Mouse (Mus musculus): ENCODE results near the gene Psmd3.
A peak's percentile ranks its signal among the peaks of the same experiment; 100 is the strongest.
"Not testable (repeated sequence)": the region's sequence is repeated elsewhere in the genome, so short reads cannot be mapped to it uniquely, and the experiment has no call there.

Gene Psmd3

GRCm38 (mm10) chr11:98681786-98682745 is at the start of gene Psmd3:
Gene Psmd3, plus strand, starts transcription at chr11:98682554.
- DNase-seq (ENCODE audit: low spot score in 2 of 2), result peak; percentile 92 to 95

DNA sequence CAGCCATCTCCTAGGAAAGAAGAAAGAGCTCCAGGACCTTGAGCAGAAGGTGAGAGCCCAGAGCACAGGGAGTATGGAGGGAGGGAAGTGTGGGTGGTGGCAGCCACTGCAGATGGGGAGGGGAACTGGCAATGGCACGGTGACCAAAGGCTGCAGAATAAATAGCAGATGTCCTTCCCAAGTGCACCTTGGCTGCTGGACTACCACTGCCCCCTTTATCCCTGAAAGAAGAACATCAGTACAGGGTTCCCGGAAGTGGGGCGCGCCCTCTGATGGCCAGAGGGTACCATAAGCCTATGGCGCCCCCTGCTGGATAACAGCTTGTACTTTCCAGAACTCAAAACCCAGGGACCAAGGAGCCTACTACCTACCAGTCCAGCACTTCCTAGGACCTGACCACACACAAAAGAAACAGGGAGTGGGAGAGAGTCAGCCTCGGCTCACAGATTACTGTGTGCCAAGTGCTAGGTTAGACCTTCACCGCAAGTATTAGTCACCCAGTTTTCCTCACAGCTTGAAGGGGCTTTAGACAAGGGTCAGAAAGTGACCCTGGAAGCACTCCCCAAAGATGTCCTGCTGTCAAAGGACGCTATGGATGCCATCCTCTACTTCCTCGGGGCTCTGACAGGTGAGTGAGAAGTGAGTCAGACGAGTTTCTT is 46.9 kb upstream of the Psmd3 start:
- DNase-seq (ENCODE audit: low spot score in 2 of 2), result not testable (repeated sequence)

- DNase-seq (ENCODE audit: low spot score in 2 of 2), result no peak
These were observed 44.9 kb upstream of the Psmd3 start for GRCm38 (mm10) chr11:98637501-98637900.

GRCm38 (mm10) chr11:98640091-98640490 is 42.3 kb upstream of the Psmd3 start:
- DNase-seq (ENCODE audit: low spot score in 2 of 2), result no peak

DNA sequence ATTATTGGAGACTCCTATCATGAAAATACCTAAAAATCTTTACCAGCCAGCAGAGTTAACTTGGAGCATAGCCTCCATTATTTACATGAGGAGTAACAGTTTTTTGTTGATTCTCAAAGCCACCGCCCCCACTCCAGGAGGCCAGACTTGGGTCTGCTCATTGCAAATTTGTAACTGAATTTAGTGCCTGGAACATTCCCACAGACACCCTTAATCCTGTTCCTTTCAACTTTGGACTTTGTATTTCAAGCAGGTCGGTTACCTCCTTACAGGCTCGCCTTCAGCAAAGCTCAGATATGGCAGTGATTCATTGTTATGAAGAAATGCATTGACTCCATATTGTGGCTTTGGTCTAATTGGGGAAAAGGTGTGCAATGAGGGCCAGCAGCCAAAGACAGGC is 37.6 kb upstream of the Psmd3 start:
- DNase-seq (ENCODE audit: low spot score in 2 of 2), result no peak

- no peak for DNase-seq (ENCODE audit: low spot score in 2 of 2)
These were observed 36.4 kb upstream of the Psmd3 start for GRCm38 (mm10) chr11:98645946-98646345.

DNA sequence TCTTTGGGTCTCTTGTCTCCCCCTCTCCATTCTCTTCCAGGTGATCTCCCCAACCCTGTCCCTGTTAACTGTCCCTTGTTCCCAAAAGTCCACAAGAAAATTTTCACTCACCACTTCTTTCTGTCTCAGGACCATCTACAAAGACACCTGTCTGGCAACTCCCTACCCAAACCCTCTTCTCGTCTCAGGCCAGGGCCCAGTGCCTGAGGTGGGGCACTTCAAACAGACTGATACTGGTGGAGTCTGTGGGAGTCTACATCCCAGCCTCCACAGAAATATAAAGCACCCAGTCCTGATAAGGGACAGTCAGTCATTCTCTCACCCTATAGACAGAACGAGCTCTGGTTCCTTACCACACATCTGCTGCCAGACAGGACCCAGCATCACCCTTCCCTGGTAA is 35.9 kb upstream of the Psmd3 start, which contains the start of gene Gsdma2:
Gene Gsdma2, plus strand, starts transcription at position 301 of the 400 bp plus-strand sequence.
- DNase-seq (ENCODE audit: low spot score in 2 of 2), result no peak

- not testable (repeated sequence) for DNase-seq (ENCODE audit: low spot score in 2 of 2)
These were observed 27.3 kb upstream of the Psmd3 start for GRCm38 (mm10) chr11:98655076-98655475.

GRCm38 (mm10) chr11:98660517-98660916 is 21.8 kb upstream of the Psmd3 start:
- peak; percentile 28 to 32 for DNase-seq (ENCODE audit: low spot score in 2 of 2)

GRCm38 (mm10) chr11:98664091-98664490 is 18.3 kb upstream of the Psmd3 start, which contains the start of gene Gsdma:
Gene Gsdma, plus strand, starts transcription at chr11:98664351.
- no peak for DNase-seq (ENCODE audit: low spot score in 2 of 2)

DNA sequence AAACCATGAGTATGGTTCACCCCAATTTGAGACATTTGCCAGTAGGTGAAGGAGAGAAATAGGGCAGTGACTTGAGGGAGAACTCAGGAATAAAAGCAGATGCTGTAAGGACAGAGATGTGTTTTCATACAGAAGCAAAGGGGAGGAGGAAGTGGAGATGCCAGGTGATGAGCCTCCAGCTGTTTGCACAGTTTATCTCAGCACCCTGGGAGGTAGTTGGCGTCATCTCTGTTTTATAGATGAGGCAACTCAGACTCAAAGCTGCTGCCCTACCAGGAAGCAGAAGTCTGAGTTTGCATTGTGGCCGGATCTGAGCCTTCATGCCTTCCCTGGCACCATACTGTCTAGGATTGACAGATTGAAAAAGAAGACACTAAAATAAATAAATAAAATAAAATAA is 13.4 kb upstream of the Psmd3 start:
- DNase-seq (ENCODE audit: low spot score in 2 of 2), result no peak

DNA sequence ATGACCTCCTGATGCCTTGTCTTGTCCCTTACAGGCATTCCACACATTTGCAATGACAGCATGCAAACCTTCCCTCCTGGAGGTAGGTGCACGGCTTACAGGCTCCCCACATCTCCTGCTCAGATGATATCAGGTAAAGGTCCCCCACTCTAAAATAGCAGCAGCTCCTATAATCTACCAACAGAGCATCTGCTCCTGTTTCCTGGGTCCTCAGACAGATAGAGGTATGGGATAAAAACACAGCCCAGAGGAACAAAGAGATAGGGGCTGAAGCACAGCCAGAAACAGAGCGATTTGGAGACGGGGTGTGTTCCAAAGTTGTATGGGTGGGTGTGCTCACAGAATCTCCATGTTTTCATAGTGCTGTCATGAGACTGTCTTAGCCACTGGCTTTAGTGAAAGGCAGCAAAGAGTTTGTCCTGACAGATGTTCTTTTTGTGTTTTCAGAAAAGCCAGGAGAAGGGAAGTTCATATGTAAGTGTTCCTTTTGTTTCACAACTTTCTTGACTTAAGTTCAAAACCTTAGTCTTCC is 11.0 kb upstream of the Psmd3 start:
- DNase-seq (ENCODE audit: low spot score in 2 of 2), result no peak

DNA sequence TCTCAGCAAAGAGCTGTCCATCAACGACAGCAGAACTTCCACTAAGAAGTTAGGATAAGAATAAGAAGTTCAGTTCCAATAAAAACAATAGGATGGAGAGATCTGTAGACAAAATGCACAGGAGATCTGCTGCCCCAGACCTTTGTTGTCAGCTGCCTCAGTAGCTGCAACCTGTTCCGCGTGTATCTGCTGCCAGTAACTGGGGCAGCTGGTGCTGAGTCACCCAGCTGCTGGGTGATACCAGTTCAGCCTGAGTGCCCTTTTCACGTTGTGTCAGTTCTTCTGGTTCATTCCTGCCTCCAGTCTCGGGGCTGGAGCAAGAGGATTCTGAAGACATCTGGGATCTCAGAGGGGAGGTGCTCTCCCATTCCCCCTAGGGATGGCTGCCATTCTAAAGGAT is 10.5 kb upstream of the Psmd3 start:
- DNase-seq (ENCODE audit: low spot score in 2 of 2), result no peak

DNA sequence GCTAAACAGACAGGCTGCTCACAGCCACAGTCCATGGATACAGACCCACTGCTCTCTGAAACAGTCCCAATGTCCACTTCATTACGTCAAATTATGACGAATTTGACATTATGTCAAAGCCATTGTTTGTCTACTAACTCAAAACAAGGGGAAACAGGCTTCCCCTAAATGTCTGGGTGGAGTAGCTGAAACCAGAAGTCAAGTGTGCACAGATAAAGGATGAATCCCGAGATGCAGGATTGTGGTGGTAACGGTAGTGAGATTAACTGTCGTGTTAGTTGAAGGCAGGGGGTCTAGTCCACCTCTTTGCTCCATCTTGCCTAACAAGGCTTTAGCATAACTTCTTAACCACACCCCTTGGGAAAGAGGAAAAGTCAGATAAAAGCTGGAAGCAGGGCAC is 9.9 kb upstream of the Psmd3 start:
- DNase-seq (ENCODE audit: low spot score in 2 of 2), result no peak

GRCm38 (mm10) chr11:98673136-98673535 is 9.2 kb upstream of the Psmd3 start:
- not testable (repeated sequence) for DNase-seq (ENCODE audit: low spot score in 2 of 2)

DNA sequence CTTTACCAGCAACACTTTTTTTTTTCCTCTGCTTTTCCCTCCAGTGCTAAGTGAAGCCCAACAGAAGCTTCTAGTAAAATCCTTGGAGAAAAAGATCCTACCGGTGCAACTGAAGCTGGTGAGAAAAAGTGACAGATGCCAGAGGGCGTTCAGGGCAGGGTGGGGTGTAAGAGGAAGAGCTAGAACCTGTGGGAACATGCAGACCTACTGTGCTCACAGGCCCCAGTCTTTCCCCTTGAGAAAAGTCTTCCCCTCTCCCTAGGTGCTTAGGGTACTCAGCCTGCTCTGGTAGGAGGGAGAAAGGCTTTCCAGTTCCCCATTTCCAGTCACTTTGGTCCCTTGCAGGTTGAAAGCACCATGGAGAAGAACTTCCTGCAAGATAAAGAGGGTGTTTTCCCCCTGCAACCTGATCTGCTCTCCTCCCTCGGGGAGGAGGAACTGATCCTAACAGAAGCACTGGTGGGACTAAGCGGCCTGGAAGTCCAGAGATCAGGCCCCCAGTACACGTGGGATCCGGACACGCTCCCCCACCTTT is 6.5 kb upstream of the Psmd3 start:
- no peak for DNase-seq (ENCODE audit: low spot score in 2 of 2)

GRCm38 (mm10) chr11:98680023-98680422 is 2.3 kb upstream of the Psmd3 start:
- DNase-seq (ENCODE audit: low spot score in 2 of 2), result no peak

GRCm38 (mm10) chr11:98680595-98680994 is 1.8 kb upstream of the Psmd3 start:
- DNase-seq (ENCODE audit: low spot score in 2 of 2), result not testable (repeated sequence)

- no peak for DNase-seq (ENCODE audit: low spot score in 2 of 2)
These were observed 1.2 kb upstream of the Psmd3 start for GRCm38 (mm10) chr11:98681186-98681585.

DNA sequence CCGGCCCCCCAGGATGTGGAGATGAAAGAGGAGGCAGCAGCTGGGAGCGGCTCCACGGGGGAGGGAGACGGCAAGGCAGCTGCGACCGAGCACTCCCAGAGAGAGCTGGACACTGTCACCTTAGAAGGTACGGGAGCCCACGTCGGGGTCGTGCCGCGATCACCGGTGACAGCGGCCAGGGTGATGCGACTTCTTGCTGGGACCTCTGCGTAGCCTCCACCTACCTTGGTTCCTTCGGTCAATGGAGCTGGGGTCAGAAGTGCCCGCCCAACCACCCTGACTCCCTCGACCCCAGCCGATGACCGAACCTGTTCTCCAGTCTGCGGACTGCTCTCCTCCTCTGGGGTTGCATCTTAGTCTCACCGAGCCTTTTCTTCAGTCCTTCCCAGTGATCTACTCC is 457 bp downstream of the Psmd3 start:
- DNase-seq (ENCODE audit: low spot score in 2 of 2), result no peak

GRCm38 (mm10) chr11:98685642-98686041 is 3.3 kb downstream of the Psmd3 start:
- no peak for DNase-seq (ENCODE audit: low spot score in 2 of 2)

DNA sequence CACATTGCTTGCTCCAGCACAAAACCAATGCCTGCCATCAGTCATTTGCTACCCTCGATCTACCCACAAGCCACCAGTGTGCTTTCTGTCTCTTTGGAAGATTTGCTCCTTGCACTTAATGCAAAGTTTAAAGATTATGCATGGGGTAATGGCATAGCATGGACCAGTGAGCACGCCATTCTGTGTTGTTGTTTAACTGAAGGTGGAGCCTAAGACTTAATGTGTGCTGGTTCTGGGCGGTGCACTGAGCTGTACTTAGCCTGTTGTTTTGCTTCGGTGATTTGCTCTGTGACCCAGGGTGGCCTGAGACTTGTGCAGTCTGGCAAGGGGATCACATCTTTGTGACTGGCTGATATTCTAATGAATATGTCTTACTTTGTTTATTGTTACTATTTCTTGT is 4.6 kb downstream of the Psmd3 start:
- DNase-seq (ENCODE audit: low spot score in 2 of 2), result no peak
